Mouse (Mus musculus): ENCODE measurements at regions not wholly inside any gene's neighbourhood (a gene's known extent, or its start where the extent isn't known, plus 50 kb on each side); places are given as distances from the start of the nearest gene placed in this dataset.

DNA sequence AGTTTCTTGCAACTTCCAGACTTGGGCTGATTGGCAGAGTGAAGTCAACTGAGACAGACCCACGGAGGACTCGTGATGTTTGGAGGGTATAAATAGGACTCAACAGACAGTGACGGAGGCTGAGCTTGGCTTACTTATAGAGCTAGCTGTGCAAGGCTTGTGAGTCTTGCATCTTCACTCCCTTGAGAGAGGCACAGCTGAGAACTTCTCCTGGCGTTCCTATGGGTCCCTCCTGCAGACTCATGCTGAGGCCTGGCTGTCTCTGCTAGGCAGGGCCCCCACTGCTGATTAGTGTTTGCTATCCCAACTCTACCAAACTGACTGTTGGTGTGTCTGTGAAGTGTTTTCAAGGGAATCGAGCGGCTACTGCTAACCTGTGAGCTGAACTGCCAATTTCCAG is 553.0 kb downstream of the Zfp704 start:
- Histone ChIP-seq H3K4me1 (ENCODE audit: insufficient read depth, low read length) (no peaks in the 10 kb centered on the region), H3K4me2 (ENCODE audit: low read depth, low read length) (no peak overlapping the region), H3K27ac (no peak overlapping the region), H3K9ac (replicated peaks; ENCODE audit: low read length) (no peak overlapping the region), H3K36me3 (ENCODE audit: insufficient read depth, low read length) (no peaks in the 10 kb centered on the region), H3K27me3 (ENCODE audit: insufficient read depth, low read length) (no peaks in the 10 kb centered on the region), H3K9me3 (ENCODE audit: low read length) (no peaks in the 10 kb centered on the region), H3K4me3 (ENCODE audit: low read length) (no peak overlapping the region)
- 82% methylated on average over 6 of the region's 6 CpGs for WGBS
- DNase-seq (ENCODE audit: low spot score) (no peak), ATAC-seq (no peak)
- TF ChIP-seq CTCF (IDR thresholded peaks at IDR 0.05; ENCODE audit: low read depth), result no peak

DNA sequence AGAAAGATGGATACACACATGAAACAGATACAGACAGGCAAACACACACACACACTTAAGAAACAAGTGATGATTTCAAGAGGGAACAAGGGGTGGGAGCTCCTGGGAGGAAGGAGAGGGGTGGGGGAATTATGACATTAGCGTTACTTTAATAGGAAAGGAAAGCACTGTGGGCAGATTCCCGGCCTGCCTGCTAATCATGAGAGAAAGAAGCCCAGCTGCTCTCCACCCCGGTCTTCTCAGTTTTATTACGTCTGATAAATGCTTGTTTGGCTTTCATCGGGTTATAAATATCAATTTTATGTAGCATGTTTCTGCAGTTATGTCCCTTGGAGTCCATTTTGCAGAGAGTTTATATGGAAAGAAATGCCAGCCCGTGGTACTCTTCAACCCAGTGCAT is 554.1 kb downstream of the Zfp704 start:
- no peaks in the 10 kb centered on the region for H3K4me1 ChIP-seq (ENCODE audit: insufficient read depth, low read length)
- no peak overlapping the region for H3K27ac ChIP-seq
- no peak overlapping the region for H3K4me3 ChIP-seq (ENCODE audit: low read length)
- no peak overlapping the region for H3K9ac ChIP-seq (replicated peaks; ENCODE audit: low read length)
- DNase-seq (ENCODE audit: low spot score), result no peak
- no peak for TF ChIP-seq CTCF (IDR thresholded peaks at IDR 0.05; ENCODE audit: low read depth)
- no peaks in the 10 kb centered on the region for H3K36me3 ChIP-seq (ENCODE audit: insufficient read depth, low read length)
- ATAC-seq, result no peak
- no peak overlapping the region for H3K4me2 ChIP-seq (ENCODE audit: low read depth, low read length)
- no peaks in the 10 kb centered on the region for H3K27me3 ChIP-seq (ENCODE audit: insufficient read depth, low read length)
- H3K9me3 ChIP-seq (ENCODE audit: low read length), result no peaks in the 10 kb centered on the region
- 74% methylated on average over 6 of the region's 6 CpGs for WGBS

Measured in hindbrain, postnatal 0 days (tissue).